Mouse (Mus musculus) heart, postnatal 0 days (tissue): ENCODE data around the gene Rmdn2.

Experiments
- CTCF ChIP-seq: IDR thresholded peaks from 2 replicates; pipeline ENCODE4 v1.5.1; 2016; ENCODE audit warnings: antibody characterized with exemption, control low read depth, low read depth
- EP300 ChIP-seq: IDR thresholded peaks from 2 replicates; pipeline ENCODE4 v1.6.1; 2016; ENCODE audit warnings: antibody characterized with exemption, low read depth

DNA sequence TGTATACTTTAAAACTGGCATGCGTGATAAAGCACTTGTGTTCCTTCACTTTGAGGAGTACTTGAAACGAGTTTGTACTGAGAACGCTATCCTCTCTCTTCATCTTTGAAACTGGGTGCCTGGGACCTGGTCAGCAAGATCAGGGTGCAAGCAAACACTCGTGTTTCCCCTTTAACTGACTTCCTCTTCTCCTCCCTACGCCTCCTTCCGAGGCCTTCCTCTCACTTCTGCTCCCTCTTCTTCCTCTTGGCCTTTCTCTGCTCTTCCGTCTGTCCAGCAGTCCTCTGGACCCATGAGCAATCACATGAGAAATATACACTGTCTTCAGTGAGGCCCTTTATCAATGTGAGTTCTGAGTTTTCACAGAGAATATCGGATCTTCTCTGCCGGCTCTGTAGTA, 50.2 kb downstream of the Rmdn2 start:
- TF ChIP-seq EP300, result no peak
- no peak for TF ChIP-seq CTCF
